Mouse (Mus musculus): Measurements from ENCODE around the gene Smc5. TPM values are rescaled to one million over a fixed set of nuclear protein-coding genes. Genes with fewer than 3 reads are reported as not detected.

Smc5 gene
- polyA plus RNA-seq, 1 experiment from 2014 or later, result 16.2 TPM

- no peak for TF ChIP-seq CTCF (IDR thresholded peaks at IDR 0.05; ENCODE audit: low read depth)
- H3K36me3 ChIP-seq (ENCODE audit: insufficient read depth, low read length), result peaks cover 12% of the 10 kb centered on the region
- H3K9ac ChIP-seq (ENCODE audit: low read depth, low read length), result no peak overlapping the region
- ATAC-seq (replicated peaks; ENCODE audit: low FRiP score, low read depth), result no peak
- no peak overlapping the region for H3K4me2 ChIP-seq (ENCODE audit: low read length)
- H3K9me3 ChIP-seq (replicated peaks; ENCODE audit: low read length), result 0 out of 2 replicates have a peak, but pooled peaks cover 3% of the 10 kb centered on the region
- H3K27ac ChIP-seq, result no peak overlapping the region
- H3K27me3 ChIP-seq (ENCODE audit: insufficient read depth, low read length), result no peaks in the 10 kb centered on the region
- H3K4me1 ChIP-seq (replicated peaks; ENCODE audit: insufficient read depth, low read length), result no peaks in the 10 kb centered on the region
- WGBS, result 91% methylated on average over 3 of the region's 3 CpGs
- H3K4me3 ChIP-seq (replicated peaks; ENCODE audit: low read depth, low read length), result no peak overlapping the region
- DNase-seq (ENCODE audit: low spot score), result no peak
Observed at GRCm38 (mm10) chr19:23203505-23204053, 70.1 kb downstream of the Smc5 start.

- H3K27ac ChIP-seq, result no peak overlapping the region
- H3K4me3 ChIP-seq (replicated peaks; ENCODE audit: low read depth, low read length), result no peak overlapping the region
- no peak overlapping the region for H3K9ac ChIP-seq (ENCODE audit: low read depth, low read length)
- no peak overlapping the region for H3K4me2 ChIP-seq (ENCODE audit: low read length)
- H3K27me3 ChIP-seq (ENCODE audit: insufficient read depth, low read length), result no peaks in the 10 kb centered on the region
- no peaks in the 10 kb centered on the region for H3K4me1 ChIP-seq (replicated peaks; ENCODE audit: insufficient read depth, low read length)
- ATAC-seq (replicated peaks; ENCODE audit: low FRiP score, low read depth) (no peak), DNase-seq (ENCODE audit: low spot score) (no peak)
- 98% methylated on average over 5 of the region's 5 CpGs for WGBS
- H3K36me3 ChIP-seq (ENCODE audit: insufficient read depth, low read length), result peaks cover 12% of the 10 kb centered on the region
- no peak for TF ChIP-seq CTCF (IDR thresholded peaks at IDR 0.05; ENCODE audit: low read depth)
- H3K9me3 ChIP-seq (replicated peaks; ENCODE audit: low read length), result 0 out of 2 replicates have a peak, but pooled peaks cover 3% of the 10 kb centered on the region
Observed at GRCm38 (mm10) chr19:23202106-23202505, 71.6 kb downstream of the Smc5 start.

GRCm38 (mm10) chr19:23193076-23193475 is 80.6 kb downstream of the Smc5 start:
- Histone ChIP-seq H3K27ac (no peak overlapping the region), H3K4me2 (ENCODE audit: low read length) (no peak overlapping the region), H3K27me3 (ENCODE audit: insufficient read depth, low read length) (no peaks in the 10 kb centered on the region), H3K4me3 (replicated peaks; ENCODE audit: low read depth, low read length) (no peak overlapping the region), H3K36me3 (ENCODE audit: insufficient read depth, low read length) (no peaks in the 10 kb centered on the region), H3K9me3 (replicated peaks; ENCODE audit: low read length) (no peaks in the 10 kb centered on the region), H3K9ac (ENCODE audit: low read depth, low read length) (no peak overlapping the region), H3K4me1 (replicated peaks; ENCODE audit: insufficient read depth, low read length) (no peaks in the 10 kb centered on the region)
- ATAC-seq (replicated peaks; ENCODE audit: low FRiP score, low read depth) (no peak), DNase-seq (ENCODE audit: low spot score) (no peak)
- 72% methylated on average over 3 of the region's 3 CpGs for WGBS
- no peak for TF ChIP-seq CTCF (IDR thresholded peaks at IDR 0.05; ENCODE audit: low read depth)

GRCm38 (mm10) chr19:23191486-23191885 is 82.2 kb downstream of the Smc5 start:
- no peak overlapping the region for H3K27ac ChIP-seq
- no peak for DNase-seq (ENCODE audit: low spot score)
- H3K36me3 ChIP-seq (ENCODE audit: insufficient read depth, low read length), result no peaks in the 10 kb centered on the region
- no peak for TF ChIP-seq CTCF (IDR thresholded peaks at IDR 0.05; ENCODE audit: low read depth)
- no peak overlapping the region for H3K9ac ChIP-seq (ENCODE audit: low read depth, low read length)
- H3K9me3 ChIP-seq (replicated peaks; ENCODE audit: low read length), result no peaks in the 10 kb centered on the region
- no peaks in the 10 kb centered on the region for H3K27me3 ChIP-seq (ENCODE audit: insufficient read depth, low read length)
- no peaks in the 10 kb centered on the region for H3K4me1 ChIP-seq (replicated peaks; ENCODE audit: insufficient read depth, low read length)
- ATAC-seq (replicated peaks; ENCODE audit: low FRiP score, low read depth), result no peak
- no peak overlapping the region for H3K4me3 ChIP-seq (replicated peaks; ENCODE audit: low read depth, low read length)
- 86% methylated on average over 6 of the region's 6 CpGs for WGBS
- no peak overlapping the region for H3K4me2 ChIP-seq (ENCODE audit: low read length)

- DNase-seq (ENCODE audit: low spot score) (no peak), ATAC-seq (replicated peaks; ENCODE audit: low FRiP score, low read depth) (no peak)
- no peaks in the 10 kb centered on the region for H3K27me3 ChIP-seq (ENCODE audit: insufficient read depth, low read length)
- no peaks in the 10 kb centered on the region for H3K4me1 ChIP-seq (replicated peaks; ENCODE audit: insufficient read depth, low read length)
- H3K4me3 ChIP-seq (replicated peaks; ENCODE audit: low read depth, low read length), result no peak overlapping the region
- H3K9me3 ChIP-seq (replicated peaks; ENCODE audit: low read length), result no peaks in the 10 kb centered on the region
- no peak overlapping the region for H3K27ac ChIP-seq
- no peak overlapping the region for H3K4me2 ChIP-seq (ENCODE audit: low read length)
- no peak for TF ChIP-seq CTCF (IDR thresholded peaks at IDR 0.05; ENCODE audit: low read depth)
- WGBS, result 86% methylated on average over 1 of the region's 1 CpGs
- H3K36me3 ChIP-seq (ENCODE audit: insufficient read depth, low read length), result no peaks in the 10 kb centered on the region
- H3K9ac ChIP-seq (ENCODE audit: low read depth, low read length), result no peak overlapping the region
Observed at GRCm38 (mm10) chr19:23189744-23190143, 84.0 kb downstream of the Smc5 start.

GRCm38 (mm10) chr19:23188986-23189385 is 84.7 kb downstream of the Smc5 start:
- Histone ChIP-seq H3K27ac (no peak overlapping the region), H3K27me3 (ENCODE audit: insufficient read depth, low read length) (no peaks in the 10 kb centered on the region), H3K4me3 (replicated peaks; ENCODE audit: low read depth, low read length) (no peak overlapping the region), H3K4me1 (replicated peaks; ENCODE audit: insufficient read depth, low read length) (no peaks in the 10 kb centered on the region), H3K9ac (ENCODE audit: low read depth, low read length) (no peak overlapping the region), H3K4me2 (ENCODE audit: low read length) (no peak overlapping the region), H3K36me3 (ENCODE audit: insufficient read depth, low read length) (no peaks in the 10 kb centered on the region), H3K9me3 (replicated peaks; ENCODE audit: low read length) (no peaks in the 10 kb centered on the region)
- ATAC-seq (replicated peaks; ENCODE audit: low FRiP score, low read depth), result no peak
- no peak for DNase-seq (ENCODE audit: low spot score)
- no peak for TF ChIP-seq CTCF (IDR thresholded peaks at IDR 0.05; ENCODE audit: low read depth)
- WGBS, result 81% methylated on average over 7 of the region's 7 CpGs

- H3K4me2 ChIP-seq (ENCODE audit: low read length), result no peak overlapping the region
- H3K9me3 ChIP-seq (replicated peaks; ENCODE audit: low read length), result no peaks in the 10 kb centered on the region
- no peak for TF ChIP-seq CTCF (IDR thresholded peaks at IDR 0.05; ENCODE audit: low read depth)
- no peak for DNase-seq (ENCODE audit: low spot score)
- no peak overlapping the region for H3K4me3 ChIP-seq (replicated peaks; ENCODE audit: low read depth, low read length)
- no peaks in the 10 kb centered on the region for H3K36me3 ChIP-seq (ENCODE audit: insufficient read depth, low read length)
- H3K4me1 ChIP-seq (replicated peaks; ENCODE audit: insufficient read depth, low read length), result no peaks in the 10 kb centered on the region
- H3K27me3 ChIP-seq (ENCODE audit: insufficient read depth, low read length), result no peaks in the 10 kb centered on the region
- ATAC-seq (replicated peaks; ENCODE audit: low FRiP score, low read depth), result no peak
- 83% methylated on average over 6 of the region's 6 CpGs for WGBS
- H3K9ac ChIP-seq (ENCODE audit: low read depth, low read length), result no peak overlapping the region
- no peak overlapping the region for H3K27ac ChIP-seq
Observed at GRCm38 (mm10) chr19:23187732-23188131, 86.0 kb downstream of the Smc5 start.
